Mouse (Mus musculus) adrenal gland (tissue): ENCODE measurements around the gene Sh3gl3.

Experiments used
- intact Hi-C: fragments of 180-260 bp; cut with DNase I; formaldehyde crosslinking; loops from one replicate; pipeline ENCODE4 v1.15.1; 2025

Gene Sh3gl3

DNA sequence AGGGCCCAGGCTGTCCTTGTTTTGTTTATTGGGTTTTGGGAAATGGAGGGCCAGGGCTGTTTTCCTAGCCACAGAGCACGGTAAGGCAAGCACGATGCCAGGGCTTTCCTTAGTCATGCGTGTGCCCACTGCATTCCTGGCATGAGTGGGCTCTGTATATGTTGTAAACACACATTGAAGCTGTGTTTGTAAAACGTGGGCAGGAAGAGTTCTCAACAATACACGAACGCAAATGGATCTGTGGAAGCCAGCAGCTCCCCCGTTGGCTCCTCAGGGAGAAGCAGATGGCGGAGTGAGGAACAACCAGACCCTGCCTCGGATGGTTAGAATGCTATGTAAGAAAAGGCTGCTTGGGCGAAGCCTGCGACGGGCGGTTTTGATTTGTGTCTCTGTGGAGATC, 108.8 kb downstream of the Sh3gl3 start:
- intact Hi-C loops: no loop called here

DNA sequence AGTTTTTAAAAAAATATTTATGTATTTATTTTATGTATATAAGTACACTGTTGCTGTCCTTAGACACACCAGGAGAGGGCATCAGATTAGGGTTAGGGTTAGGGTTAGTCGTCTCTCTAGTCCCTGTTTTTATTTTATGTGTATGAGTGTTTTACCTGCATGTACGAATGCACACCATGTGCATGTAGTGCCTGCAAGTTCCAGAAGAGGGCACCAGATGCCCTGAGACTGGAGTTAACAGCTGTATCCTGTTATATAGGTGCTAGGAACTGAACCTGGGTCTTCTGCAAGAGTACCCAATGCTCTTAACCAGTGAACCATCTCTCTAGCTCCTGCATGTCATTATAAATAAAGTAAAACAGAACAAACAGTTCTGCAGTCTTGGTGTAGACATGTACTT, 113.6 kb downstream of the Sh3gl3 start:
- intact Hi-C loops: no loop called here

DNA sequence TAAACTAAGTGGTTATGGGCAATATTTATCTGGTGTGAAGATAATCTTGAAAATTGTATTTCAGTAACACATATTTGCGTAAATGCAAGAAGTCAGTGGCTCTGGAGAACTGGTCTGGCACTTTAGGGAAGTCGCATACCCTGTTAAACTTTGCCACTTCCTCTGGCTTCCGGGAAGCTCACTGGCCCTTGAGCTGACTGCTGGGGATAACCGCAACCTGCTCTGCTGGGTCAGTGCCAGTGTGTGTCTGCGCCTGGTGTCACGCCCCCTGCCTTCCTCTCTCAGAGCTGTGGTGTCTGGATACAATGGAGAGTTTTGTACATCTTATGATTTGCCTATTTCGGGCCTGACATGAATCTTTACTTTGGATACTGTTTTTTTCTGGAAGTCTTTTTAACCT, 119.8 kb downstream of the Sh3gl3 start:
- intact Hi-C loops: no loop called here

DNA sequence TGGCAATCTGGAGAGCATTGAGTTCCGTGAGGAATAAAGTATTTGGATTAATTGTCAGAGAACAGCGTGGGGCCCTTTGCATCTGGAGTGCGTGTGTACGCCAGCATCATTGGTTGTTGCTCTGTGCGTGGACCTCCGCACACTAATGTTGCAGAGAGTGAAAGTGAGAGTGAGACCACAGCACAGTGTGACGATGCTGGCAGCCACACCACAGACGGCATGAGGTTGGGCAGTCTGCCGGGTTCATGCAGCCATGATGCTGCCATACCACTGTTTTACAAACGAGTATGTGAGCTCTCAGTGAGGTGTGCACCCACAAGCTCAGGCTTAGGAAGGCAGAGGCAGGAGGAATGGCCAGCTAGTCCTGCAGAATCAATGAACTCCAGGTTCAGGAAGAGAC, 120.4 kb downstream of the Sh3gl3 start:
- intact Hi-C loops: no loop called here

DNA sequence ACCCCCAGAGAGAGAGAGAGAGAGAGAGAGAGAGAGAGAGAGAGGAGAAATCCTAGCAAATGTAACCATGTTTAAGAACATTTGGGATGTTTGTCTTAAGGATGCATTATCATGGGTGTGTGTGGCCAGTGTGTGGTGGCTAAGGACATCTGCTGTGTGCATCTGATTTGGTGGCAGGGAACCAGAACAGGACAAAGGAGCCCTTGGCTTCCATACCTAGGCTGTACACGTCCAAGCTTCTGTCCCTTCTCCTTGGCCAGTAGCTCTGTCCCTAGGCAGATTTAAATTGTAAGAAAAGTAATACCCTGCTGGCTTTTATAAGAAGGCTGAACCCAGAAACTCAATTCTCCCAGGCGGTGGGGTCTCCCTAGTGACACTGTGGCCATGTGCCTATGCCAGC, 121.0 kb downstream of the Sh3gl3 start:
- intact Hi-C loops: no loop called here

DNA sequence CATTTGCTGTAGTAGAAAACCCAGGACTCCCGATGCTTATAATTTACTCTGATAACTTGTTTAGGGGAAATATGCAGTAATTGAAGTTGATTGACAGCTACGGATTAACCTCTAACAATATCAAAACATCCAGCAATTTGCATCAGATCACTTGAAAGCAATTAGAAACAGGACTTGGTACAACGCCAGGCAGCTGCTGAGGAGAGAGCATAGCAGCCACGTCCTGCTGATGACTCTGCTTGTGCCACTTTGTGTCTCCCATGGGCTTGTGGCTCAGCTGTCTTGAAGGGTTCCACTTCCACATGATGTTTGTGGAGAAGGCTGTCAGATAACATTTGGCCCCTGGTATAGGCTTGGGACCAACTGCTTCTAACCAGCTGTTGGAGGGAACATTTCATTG, 134.8 kb downstream of the Sh3gl3 start:
- intact Hi-C loops: no loop called here

DNA sequence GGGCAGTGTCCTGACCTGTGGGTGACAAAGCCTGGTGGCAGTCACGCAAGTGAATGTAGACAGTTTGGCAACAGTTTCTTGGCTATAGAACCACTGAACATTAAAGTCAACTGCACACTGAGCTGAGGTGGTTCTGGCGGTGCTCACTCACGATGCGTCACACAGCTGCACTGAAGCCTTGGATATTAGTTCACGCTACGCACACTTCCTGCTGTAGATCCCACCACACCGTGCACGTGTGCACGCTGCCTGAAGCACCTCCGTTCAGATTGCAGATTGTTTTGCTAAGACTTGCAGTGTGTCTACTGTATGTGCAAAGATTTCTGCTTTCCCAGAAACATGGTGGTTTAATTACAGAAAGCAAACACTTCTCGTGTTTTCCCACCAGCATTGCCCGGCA, 144.9 kb downstream of the Sh3gl3 start:
- intact Hi-C loops: no loop called here

DNA sequence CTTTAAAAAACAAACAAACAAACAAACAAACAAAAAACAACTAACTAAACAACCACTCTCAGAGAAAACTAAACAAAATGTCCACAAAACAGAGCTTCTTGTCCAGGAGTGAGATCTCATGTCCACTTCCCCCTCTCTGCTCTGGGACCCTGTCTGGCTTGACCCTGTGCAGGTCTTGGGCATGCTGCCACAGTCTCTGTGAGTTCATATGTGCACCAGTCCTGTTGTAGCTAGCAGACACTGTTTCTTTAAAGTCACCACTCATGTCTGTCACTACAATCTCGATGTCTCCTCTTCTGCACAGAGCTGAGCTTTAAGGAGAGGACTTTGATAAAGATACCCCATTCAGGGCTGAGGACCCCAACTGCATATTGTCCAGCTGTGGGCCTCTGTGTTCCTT, 153.0 kb downstream of the Sh3gl3 start:
- intact Hi-C loops: no loop called here

DNA sequence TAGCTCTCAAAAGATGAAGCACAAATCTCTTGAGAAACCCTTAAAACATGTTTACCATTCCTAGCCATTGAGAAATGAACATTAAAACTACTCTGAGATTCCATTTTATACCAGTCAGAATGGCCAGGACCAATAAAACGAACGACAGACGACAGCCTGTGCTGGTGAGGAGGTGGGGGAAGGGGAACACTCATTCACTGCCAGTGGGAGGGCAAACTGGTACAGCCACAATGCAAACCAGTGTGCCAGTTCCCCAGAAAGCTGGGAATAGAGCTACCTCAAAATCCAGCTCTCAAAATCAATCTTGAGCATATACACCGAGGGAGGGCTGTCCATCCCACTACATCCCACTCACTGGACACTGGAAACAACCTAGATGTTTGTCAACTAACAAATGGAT, 153.6 kb downstream of the Sh3gl3 start:
- intact Hi-C loops: no loop called here

DNA sequence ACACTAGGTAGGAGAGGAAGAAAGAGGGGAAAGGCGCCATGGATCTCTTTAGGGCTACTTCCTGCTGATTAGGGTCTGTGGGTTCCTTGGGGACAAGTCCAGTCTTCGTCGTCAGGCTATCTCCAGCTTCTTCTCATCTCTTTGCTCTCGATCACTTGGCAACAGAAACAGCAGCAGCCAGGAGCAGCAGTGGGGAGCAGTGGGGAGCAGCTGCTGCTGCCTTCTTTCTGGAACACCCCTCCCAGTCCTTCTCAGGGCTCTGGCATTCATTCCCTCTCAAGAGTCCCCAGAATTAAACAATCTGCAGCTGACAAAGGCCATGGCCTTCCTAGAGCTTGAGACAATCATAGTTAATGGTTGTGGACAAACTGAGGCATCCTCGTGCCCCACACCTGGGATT, 154.2 kb downstream of the Sh3gl3 start:
- intact Hi-C loops: no loop called here

DNA sequence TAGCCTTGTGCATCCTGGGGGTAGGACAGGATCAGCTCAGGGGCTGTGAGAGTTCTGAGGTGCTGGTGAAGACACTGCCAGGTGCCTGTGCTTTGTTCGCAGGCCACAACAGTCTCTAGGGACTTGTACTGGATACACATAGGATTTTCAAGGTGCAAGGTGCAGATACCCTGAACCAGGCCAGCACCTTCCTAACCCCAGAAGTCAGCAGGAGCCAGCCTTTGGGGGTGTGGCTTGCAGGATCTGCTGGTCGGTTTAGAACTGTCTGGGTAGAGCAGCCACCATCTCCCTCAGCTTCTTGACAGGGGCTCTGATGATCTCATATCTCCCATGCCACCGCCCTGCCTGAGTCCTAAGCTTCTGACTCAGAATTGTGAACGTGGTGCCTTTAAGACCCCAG, 156.2 kb downstream of the Sh3gl3 start:
- intact Hi-C loops: no loop called here

DNA sequence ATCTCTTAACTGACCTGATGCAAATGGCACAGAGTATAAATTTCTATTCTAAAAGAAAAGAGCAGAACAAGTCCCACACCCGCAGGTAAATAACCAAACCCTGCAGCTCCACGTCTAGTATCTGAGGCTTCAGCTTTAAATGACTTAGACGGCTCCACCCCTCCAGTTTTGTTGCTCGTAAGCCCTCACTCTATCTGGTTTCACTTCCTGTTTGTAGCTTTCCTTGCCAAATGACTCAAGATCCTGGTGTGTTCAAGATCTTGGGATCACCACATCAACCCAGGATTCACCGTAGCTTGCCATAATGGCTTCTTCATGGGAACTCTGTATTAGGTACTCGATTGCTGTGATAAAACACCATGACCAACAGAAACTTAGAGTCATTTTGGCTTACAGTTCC, 157.2 kb downstream of the Sh3gl3 start:
- intact Hi-C loops: no loop called here

DNA sequence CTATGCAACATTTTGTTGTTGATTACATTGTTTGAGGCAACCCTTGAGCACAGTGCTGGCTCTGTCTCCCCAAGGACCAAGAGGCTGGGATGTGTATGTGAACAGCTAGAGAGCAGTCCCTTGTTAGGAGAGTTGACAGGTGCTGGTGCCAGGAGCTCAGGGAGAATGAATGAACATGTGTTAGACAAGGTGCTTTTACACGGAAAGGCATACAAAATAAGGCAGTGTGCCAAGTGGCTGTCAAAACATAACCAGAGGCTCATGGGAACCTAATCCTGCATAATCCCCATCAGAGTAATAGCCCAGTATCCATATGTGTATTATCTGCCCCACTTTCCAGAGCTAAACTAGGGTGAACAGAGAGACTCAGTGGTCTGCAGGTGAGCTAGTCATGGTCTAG, 160.4 kb downstream of the Sh3gl3 start:
- intact Hi-C loops: no loop called here

DNA sequence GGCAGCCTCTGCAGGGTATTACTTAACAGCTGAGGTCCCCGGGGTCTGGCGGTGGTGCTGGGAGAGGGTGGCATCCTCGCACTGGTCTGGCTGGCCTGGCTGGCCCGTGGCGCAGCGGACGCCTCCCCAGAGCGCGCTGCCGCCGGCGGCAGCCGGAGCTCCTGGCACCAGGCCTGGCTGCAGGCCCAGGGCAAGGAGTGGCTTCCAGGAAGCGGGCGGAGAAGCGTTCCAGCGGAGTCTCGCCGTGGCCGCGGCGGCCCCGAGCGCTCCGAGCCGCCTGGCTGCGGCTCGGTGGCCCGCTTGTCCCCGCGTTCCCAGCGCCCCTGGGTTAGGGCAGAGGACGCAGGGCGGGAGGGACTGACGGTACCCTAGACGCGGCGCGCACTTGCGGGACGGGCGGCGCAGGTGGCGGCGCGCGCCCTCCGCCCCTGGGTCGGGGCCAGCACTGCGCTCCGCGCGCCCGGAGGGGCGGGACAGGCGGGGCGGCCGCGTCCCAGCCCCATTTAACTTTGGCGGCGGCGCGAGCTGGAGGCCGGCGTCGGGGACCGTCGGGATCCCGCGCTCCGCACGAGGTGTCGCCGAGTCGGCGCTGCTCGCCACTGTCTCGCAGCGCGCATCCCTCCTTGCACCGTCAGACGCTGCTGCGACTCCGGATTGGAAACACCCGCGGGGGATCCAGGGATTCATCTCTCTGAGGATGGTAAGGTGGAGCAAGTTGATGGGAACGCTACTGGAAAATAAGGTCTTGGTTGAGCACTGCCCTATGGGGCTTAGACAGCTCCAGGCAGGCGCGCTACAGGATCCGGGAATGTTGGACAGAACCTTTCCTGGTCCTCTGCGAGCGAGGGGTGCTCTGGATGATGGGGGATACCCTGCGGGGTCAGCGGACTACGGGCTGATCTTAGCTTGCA, 161.8 kb downstream of the Sh3gl3 start, which contains the start of gene Adamtsl3:
TSS of gene Adamtsl3 (plus strand) at position 484 of the 911 bp plus-strand sequence.
- intact Hi-C loops: no loop called here

DNA sequence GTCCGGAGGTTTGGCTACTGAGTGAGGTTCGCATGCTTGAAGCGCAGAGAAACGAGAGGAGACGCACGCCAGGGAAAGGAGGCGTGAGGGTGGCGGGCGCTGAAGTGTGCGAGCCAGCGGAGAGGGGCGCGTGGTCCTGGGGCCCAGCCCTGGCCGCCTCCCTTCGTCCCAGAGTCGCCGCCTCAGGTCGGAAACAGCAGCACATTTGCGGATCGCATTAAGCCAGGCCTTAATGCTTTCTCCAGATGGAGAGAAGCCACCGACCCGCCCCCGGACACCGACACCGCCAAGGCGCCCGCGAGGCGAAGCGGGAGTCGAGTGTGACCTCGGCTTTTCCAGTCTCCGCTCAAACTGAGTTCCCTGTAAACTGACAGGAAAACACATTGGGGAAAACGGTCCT, 162.5 kb downstream of the Sh3gl3 start:
- intact Hi-C loops: no loop called here

DNA sequence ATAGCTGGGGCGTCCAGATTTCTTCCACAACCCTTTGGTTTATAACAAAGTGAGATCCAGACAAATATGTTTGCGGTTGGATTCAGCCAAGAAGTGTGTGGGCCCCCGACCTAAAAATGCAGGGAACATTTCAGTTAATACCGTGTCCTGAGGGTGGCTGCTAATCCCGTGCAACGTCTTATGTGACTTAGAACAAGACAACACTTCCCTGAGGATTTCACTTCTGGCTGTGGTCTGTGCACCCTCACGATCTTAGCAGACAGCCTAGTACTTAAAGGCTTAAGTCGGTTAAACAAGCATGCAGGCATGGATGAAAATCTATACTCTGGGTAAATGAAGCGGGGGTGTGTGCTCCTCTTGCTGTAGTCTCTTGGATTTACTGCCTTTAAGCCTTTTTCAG, 164.5 kb downstream of the Sh3gl3 start:
- intact Hi-C loops: no loop called here

DNA sequence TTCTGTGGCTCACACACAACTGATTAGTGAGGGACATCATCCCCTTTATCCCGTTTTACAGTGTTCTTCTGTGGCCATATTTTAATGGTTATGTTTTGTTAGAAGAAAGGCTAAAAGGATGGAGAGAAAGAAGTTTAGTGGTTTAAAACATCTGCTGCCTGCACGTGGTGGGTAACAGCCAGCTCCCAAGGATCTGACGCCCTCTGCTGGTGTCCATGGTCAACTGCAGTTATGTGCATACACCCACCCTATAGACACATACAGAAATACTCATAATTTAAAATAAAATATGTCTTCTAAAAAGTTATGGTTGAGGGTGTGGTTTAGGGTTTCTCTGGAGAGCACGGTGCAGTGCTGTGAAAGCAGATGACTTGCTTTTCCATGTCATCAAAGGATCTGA, 164.9 kb downstream of the Sh3gl3 start:
- intact Hi-C loops: no loop called here

DNA sequence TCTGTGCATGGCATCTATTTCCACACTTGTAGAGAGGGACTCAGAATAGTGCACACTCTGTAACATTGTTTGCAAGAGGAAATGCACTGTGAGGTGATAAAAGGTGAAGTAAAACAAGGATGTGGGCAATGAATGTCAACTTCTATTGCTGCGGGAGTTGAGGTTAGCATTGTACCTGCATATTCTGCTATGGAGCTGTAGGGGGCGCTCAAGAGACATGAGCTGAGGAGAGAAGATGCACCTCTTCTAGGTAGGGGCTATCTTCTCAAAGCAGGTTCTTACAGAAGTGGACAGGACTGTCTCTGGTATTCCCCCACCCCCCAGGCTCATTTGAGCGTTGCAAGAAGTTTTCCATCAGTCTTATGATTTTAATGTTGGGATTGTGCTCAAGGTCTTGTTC, 165.6 kb downstream of the Sh3gl3 start:
- intact Hi-C loops: no loop called here

DNA sequence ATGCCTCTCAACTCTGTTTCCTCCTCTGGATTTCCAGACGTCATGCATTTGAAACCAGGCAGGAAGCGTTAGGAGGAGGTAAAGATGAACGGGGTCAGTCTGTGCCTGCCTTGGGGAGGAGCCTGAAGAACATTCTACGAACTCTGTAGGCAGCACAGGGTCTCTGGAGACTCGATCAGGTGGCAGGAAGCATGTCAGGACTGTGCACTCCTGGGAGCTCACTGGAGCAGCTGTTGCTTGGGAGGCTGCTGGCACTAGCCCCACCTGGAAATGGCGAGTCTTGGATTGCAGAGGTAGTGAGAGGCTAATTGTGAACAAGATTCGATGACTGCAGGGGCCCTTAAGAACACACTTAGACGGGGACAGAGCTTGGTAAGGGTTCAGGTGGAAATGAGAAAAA, 167.8 kb downstream of the Sh3gl3 start:
- intact Hi-C loops: no loop called here

DNA sequence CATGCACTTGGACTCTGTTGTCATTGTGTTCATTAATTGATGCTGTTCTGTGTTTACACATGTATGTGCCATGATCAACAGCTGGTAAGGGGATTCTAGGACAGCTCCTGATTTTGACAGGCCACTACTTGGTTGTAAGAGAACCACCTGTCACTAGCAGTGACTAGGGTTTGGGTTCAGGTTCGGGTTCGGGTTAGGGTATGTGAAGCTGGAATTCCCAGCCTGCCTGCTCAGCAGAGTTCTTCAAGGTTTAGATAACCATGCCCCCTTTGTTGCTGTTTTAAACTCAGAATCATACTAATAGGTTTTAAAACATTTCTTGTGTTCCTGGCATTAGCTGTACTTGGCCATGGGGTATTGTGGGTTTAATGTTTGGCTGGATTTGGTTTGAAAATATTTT, 173.1 kb downstream of the Sh3gl3 start:
- intact Hi-C loops: no loop called here

DNA sequence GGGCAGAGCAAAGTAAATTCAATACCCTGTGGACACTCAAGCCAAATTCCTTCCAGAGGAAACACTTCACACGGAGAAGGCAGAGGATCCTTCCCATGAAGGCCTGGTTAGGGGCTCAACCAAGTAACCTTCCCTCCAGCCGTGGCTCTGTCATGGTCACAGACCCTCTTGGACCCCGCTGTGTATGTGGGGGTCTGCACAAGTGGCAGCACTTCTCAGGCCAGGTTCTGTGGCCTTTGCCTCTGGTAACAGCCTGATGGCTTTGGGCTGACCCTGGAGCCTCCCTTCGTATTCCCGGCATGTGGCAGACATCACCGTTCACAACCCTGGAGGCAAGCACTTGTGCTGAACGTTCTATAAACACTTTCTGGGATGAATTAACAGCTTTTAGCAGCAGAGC, 176.2 kb downstream of the Sh3gl3 start:
- intact Hi-C loops: no loop called here

DNA sequence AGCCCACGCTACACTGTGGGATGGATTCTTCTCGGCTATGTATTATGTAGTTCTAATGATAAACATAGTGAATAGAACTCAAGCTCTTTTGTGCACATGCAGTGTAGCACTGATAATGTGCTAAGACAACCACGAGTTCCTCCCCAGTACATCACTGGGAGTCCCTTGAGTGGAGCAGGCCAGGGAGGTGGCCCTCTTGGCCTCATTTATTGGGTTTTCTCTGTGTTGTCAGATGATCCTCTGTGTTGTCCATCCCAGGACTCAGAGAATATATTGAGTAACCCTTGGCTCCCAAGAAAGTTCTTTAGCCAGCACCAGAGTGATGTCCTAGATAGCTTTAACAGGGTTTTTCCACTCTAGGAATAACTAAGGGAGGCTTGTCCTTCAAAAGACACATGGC, 176.8 kb downstream of the Sh3gl3 start:
- intact Hi-C loops: no loop called here
